Mouse (Mus musculus): ENCODE results near the gene Ppp4r2.

The Ppp4r2 gene

DNA sequence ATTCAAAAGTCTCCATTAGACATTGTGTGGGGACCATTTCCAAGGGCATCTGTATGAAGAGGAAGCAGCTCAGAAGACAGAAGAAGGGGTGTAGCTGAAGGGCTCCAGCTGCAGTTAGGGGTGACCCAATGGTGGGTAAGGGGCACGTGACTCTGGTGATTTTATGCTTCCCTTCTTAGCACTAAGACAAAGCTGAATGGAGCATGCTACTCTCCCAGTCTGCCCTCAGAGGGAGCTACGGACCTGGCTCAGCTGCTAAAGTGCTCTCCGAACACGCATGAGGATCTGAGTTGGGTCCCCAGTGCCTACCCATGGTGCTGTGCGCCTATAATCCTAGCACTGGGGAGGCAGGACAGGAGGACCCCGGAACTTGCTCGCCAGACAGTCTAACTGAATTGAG lies 52.0 kb downstream of the Ppp4r2 start:
- no peak for DNase-seq

DNA sequence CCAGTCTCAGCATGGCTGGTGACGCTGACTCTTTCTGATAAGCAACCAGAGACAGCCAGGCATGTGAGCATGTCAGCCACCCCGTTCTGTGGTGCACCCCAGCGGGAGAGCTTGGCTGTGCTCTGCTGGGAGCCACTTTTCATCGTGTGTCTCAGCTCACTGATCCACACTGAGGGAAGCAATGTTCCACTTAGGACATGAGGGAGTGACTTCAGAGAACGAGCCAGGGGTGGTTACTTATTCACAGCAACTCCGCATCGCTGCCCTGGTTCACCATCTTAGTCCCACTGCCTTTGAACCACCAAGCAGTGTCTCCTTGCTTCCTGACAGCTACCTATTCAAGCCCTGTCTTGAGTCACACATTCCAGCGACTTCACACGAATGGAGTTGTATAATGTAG lies 53.6 kb downstream of the Ppp4r2 start:
- DNase-seq: no peak

DNA sequence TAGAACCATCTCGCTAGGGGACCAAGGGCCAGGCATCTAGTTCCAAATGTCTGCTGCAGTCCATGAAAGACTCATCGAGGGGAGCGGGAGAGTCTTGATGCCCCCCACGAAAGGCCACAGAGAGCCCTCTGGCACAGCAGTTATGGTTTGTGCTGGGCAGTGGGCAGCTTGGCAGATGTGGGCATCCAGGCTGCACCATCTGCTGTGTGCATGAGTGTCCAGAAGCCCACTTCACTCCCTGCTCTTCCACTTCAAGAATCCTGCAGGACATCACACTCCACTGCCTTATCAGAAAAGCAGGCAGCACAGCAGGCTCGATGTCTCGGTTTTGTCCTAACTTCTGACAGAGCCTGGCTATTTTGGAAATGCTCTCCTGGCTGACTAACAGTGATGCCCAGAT lies 55.9 kb downstream of the Ppp4r2 start:
- no peak for DNase-seq

DNA sequence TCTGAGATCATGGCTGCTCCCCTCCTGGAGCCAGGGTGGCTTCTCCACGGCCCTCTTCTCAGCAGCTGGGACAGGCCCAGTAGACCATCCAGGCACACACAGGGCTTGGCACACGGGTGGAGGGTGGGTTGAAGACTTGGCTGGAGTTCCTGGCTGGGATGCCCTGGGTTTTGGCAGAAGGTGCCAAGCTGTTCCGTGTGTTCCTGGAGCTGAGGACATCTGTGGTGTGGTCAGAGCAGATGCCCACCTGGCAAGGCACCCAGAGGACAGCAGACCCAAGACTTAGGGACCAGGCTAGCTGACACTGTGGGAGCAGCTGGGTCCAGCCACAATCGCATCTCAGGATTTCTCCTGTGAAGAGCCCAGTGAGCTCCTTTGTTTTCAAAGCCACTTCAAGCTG lies 59.1 kb downstream of the Ppp4r2 start:
- DNase-seq: no peak

DNA sequence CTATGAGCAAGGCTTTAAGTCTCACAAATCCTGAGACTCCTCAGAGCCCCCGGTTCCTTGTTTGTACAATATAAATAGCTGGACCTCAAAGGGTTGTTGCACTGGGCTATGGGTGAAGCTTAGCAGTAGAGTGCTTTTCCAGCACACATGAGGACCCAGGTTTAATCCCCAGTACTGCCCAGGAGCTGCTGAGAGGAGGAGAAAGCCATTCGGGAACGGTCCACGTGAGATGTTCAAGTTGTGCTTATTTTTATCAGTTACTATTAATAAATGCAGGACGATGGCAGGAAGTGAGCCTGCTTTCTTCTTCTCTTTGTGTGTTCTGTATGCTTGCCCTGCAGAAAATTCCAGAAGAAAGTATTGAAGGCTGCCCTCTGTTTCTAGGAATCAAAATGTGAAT lies 59.7 kb downstream of the Ppp4r2 start:
- no peak for DNase-seq

DNA sequence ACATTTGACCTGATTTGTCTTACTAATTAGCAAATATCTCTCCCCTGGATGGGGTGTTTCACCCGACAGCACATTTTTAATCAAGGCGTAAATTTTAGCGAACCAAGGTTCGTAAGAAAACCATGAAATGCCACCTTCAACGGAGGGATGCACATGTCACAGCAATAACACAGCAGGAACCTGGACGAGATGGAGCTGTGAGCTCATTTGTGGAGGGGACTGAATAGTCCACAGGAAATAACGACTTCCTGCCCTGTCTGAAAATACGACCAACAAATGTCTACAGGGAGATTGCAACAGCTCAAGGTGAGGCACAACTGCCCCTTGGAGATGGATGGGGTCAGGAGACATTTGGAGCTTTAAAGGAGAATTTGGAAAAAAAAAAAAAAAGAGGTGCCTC lies 61.8 kb downstream of the Ppp4r2 start:
- DNase-seq: no peak

DNA sequence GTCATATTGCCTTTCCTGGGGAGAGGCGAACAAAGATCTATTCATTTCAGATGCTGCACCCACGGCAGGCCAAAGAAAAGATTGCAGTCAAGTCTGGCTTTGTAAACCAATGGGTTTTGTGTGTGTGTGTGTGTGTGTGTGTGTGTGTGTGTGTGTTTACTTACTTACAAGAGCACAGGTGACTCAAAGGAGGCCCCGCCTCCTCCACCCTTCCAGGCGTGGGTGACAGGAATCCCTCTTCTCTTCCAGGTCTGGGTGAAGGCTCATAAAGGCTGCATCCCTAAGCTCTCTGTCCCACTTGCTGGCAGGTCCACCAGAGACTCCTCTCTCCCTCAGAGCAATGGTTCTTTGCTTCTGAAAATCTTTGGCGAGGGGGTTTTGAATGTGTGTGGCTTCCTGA lies 63.5 kb downstream of the Ppp4r2 start:
- DNase-seq: no peak

DNA sequence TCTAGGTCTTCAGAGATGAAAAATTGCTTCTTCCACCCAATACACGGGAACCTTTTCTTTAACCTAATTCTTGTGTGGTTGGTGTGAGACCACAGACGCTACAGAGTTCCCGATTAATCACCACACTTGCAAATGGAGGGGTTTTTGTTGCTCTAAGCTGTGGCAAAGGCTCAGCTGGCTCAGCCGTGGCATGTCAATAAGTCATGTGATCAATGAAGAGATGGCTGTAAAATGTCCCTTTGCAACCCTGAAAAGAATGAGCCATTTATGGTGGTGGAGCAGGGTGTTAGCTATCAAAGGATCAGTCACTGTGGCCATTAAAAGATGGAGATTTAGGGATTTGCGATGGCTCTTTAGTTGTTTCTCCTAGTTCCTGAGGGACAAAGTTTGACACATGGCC lies 71.0 kb downstream of the Ppp4r2 start:
- no peak for DNase-seq

DNA sequence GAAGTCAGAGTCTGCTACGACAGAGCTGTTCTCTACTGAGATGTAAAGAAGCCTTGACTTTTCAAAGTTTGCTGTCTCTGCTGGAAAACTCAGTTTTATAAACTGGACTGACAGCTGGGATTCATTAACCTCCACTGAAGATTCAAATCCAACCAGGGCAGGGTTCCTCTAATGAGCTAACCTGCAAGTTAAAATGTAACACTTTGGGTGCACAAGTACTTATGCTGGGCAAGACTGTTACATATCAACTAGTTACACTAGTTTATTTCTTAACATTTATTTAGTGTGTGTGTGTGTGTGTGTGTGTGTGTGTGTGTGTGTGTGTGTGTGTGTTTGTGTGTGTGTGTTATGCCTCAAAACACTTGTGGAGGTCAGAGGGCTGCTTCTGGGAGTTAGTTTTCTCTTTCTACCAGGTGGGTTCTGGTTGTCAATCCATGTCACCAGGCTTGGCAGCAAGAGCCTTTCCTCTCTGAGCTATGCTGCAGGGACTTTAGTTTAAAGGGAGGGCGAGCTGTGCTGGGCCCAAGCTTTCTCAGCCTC lies 76.8 kb downstream of the Ppp4r2 start:
- DNase-seq: no peak

Measured in liver (tissue).